Mouse (Mus musculus): ENCODE data around the gene Alk.
A peak's percentile ranks its signal among the peaks of the same experiment; 100 is the strongest.

The Alk gene

DNA sequence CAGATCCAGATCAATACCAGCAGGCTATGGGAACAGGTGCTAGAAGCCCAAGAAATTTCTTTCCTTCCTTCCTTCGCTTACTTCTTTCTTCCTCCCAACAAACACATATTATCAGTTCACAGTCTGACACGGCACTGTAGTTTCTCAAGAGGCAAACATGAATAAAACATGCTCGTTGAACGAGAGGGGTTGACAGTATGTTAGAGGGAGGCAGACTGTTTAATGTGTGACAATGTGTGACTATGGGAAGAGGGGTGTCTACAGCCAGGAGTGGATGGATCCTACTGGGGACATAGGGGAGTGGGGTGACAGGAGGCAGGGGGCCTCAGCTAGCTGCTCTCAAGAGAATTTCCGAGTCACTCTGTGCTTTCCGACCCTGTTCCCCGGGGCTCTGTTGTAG, 573.8 kb downstream of the Alk start:
- no peak for DNase-seq (ENCODE audit: low spot score in 2 of 2)

GRCm38 (mm10) chr17:72023323-72023722, 581.1 kb downstream of the Alk start:
- DNase-seq (ENCODE audit: low spot score in 2 of 2) = no peak

DNA sequence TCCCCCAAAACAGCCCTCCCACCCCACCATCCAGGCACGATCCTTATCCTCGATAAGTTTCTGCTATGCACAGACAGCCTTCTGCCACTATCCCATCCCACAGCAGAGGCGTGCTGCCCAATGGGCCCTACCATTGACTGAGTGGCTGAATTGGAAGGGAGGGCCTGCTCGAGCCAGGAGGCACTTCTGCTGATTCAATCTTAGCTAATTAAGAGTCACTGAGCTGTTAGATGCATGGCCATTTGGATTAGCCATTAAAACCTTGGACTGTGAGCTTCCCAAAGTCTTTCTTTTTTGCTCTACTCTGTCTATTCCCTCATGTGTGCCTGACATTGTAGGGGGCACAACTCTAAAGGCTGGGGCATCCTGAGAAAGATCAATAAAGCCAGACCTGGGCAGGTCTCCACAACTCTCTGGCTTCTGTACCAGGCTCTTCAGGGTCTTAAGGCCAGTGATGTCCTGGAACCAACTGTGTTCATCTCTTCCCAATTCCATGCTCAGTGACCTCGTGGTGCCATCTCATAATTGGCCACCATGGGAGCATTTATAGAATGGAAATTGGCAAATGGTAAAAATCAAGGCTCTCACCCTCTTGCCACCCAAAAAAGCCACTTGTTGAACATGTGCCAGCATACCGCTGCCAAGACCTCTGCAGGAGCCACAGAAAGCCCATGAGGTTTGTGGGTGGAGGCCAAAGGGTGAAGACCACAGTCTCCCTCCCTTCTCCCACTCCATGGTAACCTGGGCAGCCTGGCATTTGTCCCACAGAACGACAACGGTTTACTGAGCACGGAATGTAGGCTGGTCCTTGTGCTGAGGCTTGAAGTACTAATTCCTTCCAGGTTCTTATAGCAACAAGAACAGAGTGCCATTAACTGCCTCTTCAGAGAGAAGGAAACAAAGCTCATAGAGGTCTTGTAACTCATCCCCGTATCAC, 582.4 kb downstream of the Alk start:
- DNase-seq (ENCODE audit: low spot score in 2 of 2) = no peak

DNA sequence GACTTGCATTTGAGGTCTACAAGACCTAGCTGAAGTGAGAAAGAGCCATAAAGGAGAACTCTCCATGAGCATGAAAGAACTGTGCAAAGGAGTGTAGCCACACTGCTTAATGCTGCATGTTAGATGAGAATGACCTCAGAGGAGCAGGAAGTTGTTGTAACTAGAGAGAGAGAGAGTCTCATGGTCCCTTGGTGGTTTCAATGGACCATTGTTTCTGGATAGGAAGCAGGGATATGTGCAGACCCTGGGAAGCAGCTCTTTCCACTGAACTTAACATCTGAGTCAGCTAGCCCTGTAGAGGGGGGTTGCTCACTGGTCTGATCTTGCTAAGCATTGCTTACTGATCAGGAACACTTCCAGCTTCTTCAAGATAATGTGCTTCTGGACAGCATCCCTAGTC, 587.1 kb downstream of the Alk start:
- no peak for DNase-seq (ENCODE audit: low spot score in 2 of 2)

DNA sequence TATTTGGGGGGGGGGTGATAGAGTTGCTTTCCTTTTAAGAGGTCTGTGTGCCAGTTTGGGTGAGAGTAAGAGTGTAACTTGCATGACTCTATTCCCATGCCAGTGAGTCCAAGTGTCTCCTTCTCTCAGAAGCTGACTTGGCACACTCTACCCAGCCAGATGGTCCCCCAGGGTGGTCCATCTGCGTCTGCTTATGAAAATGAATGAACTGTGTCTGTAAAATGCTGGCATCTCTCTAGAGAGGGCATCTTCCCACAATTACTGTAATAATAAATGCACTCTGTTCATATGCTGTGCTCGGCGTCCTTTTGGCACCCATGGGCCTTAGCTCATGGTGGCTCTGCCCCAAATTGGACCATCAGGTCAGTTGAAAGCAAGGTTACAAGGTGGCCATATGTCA, 589.2 kb downstream of the Alk start:
- no peak for DNase-seq (ENCODE audit: low spot score in 2 of 2)

DNA sequence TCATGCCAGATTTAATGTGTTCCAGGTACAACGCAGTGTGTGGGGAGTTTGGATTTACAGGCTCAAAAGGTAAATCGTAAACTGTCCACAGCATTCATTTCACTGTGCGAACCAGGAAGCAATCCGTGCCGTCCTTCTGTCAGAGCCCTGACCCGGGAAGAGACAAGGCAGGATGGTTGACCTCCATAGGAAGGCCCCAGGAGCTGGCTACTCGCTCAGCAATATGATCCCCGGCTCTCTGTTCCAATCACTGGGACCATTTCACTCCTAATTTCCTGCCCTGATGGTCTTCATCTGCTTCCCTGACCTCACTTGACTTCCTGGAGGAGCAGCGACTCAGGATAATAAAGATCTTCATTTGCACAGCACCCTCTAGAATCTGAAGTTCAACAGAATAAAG, 591.7 kb downstream of the Alk start:
- DNase-seq (ENCODE audit: low spot score in 2 of 2) = no peak

GRCm38 (mm10) chr17:72009836-72010235, 594.6 kb downstream of the Alk start:
- DNase-seq (ENCODE audit: low spot score in 2 of 2) = no peak

DNA sequence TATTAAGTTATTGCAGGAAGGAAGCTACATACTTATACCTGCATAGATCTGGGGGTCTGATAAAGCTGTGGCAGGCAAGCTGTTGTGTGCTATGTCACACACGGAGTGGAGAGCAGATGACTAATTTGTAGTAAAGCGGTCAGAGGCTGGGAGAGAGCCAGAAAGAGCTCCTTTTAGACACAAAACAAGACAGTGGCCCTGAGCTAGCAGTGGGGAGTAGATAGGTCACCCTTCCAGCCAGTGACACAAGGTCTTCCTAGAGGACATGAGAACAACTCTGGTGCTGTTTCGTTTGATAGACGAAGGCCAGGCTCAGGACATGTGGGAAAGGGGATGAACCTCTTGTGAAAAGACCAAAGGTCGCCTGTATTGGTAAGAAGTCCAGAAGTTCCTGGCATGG, 596.0 kb downstream of the Alk start:
- DNase-seq (ENCODE audit: low spot score in 2 of 2) = no peak

DNA sequence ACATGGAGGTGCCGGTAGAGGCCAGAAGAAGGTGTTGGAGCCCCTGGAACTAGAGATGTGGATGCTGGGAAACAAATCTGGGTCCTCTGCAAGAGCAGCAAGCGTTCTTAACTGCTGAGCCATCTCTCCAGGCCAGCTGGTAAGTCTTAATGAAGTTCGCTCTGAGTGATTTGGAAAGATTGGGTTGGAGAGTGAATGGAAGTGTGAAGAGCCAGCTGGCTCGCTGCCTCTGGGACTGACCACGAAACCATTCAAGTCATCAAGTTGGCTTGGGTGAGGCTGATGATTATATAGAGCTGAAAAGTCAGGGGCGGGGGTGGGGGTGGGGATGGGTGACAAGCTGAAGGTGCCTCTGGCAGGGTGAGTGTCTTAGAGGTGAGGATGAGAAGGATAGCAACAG, 599.1 kb downstream of the Alk start:
- DNase-seq (ENCODE audit: low spot score in 2 of 2) = no peak

DNA sequence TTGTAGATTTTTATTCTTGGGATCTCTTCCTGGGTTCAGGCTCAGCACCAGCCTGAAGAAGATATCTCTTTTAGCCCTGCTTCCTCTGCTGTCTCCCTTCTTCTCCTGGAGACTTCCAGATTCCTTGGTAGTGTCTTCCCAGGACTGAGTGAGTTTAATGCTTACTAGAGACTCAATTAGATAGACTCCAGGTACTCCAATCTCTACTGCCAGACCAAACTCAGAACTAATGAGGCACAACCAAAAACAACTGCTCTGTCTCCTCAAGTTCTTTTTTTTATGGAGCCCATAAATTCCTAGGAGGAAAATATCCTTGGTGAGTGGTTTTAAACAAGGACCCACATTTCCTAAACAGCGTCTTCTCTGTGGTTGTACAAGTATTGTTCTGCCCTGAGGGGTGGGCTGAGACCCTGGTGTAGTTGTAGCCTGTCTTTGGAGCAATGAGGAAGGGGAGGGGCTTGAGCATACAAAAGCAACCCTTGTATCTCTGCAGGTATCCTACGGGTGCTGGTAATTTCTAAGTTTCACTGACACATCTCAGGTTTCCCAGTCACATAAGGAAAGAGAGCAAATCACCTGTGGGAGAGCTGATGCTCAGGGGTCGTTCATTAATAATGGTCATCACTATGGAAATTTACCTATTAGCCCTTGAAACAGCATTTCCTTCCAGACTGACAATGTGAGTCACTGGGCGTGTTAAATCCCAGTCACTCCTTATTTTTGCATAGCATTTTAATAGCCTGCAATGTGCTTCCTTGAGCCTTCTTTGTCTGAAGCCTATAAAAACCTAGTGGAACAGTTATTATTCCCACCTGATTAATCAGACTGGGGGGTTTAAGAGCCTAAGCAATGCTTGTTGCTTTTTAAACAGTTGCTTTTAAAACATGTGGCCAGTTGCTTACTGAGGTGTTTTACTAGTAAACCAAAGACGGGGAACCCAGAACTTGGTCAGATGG, 604.6 kb downstream of the Alk start:
- no peak for DNase-seq (ENCODE audit: low spot score in 2 of 2)

DNA sequence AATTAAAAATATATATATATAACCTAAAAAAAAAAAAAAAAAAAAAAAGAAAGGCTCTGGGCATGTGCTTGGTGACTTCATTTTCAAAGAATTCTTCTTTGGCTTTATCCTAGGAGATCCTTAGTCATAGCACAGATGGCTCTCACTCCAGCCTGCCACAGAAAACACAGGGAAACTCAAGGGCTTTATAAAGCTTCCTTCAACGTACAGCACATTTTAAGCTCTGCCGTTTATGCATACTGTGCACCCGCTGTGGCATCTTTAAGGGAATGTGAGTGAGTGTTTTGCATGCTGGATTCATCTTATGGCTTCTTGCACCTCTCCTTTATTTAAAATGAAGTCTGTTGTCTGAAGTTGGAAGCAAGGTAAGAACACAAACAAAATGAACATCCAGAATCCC, 606.7 kb downstream of the Alk start:
- no peak for DNase-seq (ENCODE audit: low spot score in 2 of 2)

GRCm38 (mm10) chr17:71995539-71995938, 608.9 kb downstream of the Alk start:
- DNase-seq (ENCODE audit: low spot score in 2 of 2) = no peak

DNA sequence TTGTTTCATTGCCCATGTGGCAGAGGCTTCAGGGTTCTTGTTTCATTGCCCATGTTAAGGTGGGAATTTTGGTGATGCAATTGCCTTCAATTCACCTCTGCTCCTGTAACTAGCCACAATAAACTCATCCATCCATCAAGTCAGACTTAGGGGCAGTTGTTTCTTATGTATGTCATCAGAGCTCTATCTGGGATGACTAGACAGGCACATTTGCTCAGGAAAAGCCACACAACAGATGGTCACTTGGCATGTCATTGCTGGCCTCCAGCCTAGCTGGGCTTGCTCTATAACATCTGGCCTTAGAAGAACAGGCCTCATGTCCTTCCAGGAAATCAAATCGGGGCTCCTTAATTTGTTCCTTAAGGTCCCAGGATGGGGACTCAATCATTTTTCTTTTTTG, 610.3 kb downstream of the Alk start:
- no peak for DNase-seq (ENCODE audit: low spot score in 2 of 2)

DNA sequence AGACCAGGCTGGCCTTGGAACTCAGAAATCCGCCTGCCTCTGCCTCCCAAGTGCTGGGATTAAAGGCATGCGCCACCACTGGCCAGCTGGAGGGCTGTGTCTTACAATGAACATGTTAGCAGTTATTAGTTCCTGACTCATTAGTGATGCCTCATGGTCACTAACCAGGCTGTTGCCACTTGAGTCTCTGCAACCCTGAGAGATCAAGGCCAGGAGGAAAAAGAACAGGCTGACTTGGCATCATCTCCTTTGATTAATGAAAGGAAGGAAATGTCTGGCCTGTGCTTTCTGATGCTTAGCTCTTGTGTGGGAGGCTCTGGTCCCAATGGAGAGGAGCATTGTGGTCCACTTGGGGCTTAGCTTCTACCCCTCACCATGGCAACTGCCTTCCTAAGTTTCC, 611.4 kb downstream of the Alk start:
- DNase-seq (ENCODE audit: low spot score in 2 of 2) = no peak

DNA sequence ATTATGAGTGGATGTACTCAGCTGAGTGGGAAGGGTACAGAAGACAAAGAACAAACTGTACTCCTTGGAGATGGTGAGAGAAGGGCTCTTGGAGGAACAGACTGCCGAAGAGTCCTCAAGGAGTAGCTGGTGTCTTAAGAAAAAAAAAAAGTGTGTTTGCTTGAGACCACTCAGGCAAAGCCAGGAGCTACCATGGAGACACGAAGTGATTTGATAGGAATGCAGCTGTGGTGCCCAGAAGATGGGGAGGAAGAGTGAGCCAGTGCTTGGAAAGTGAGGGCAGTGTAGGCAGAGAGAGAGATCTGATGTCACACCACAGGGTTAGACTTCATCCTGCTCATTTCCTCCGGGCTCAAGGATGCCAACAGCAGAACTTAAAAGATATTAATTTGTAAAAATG, 613.2 kb downstream of the Alk start:
- no peak for DNase-seq (ENCODE audit: low spot score in 2 of 2)

DNA sequence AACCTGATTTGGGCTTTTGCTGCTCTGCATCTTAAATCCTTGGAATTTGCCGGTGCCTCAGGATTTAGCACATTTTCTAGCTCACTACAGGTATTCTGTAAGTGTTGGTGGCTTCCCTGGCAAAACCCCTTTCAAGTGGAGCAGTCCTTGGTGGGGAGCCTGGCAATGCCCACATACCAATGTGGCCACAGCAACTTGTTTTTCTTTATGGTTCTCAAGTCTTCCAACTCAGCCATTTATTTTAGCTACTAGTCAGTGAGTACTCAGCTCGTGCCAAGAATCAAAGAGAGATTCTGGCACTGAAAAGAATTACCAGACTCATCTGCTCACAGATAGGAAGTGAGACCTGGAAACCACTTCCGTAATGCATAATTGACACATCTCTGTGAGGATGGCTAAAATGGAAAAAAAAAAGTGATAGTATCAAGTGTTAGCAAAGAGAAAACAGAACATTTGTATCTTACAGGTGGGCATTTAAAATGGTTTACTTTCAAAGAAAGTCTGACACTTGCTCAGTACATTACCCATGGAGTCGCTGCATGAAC, 614.2 kb downstream of the Alk start:
- DNase-seq (ENCODE audit: low spot score in 2 of 2) = no peak

- no peak for DNase-seq (ENCODE audit: low spot score in 2 of 2)
These were observed 615.5 kb downstream of the Alk start for GRCm38 (mm10) chr17:71988736-71989569.

GRCm38 (mm10) chr17:71986998-71987397, 617.4 kb downstream of the Alk start:
- no peak for DNase-seq (ENCODE audit: low spot score in 2 of 2)

GRCm38 (mm10) chr17:71986456-71986855, 618.0 kb downstream of the Alk start:
- peak in 1 of 2 experiments; percentile 27 for DNase-seq (ENCODE audit: low spot score in 2 of 2)

GRCm38 (mm10) chr17:71981177-71981576, 623.2 kb downstream of the Alk start:
- no peak for DNase-seq (ENCODE audit: low spot score in 2 of 2)

DNA sequence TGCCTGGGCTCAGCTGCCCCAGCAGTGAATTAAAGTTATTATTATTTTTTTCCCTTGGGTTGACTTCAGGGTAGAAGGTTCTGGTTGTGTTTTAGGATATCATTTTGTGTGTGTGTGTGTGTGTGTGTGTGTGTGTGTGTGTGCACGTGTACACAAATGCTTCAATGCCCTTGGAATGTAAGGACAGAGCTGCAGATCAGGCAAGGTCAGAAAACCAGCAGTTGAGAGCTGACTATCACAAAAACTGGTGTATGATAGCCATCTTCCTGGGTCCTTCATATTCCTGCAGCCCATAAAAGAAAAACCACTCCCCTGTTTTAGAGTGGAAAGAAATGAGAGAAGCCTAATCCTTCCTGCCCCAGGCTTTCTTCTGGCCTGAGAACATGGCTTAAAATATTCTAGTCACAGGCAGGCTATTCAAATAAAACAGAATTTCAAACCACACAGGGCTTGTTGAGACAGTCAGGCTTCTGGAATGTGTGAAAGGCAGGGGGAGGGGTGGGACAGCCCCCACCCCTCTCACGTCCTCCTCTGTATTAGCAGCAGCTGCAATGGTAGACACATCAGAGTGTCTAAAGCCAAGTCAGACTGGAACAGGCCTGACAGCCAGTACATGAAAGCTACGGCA, 623.8 kb downstream of the Alk start:
- no peak for DNase-seq (ENCODE audit: low spot score in 2 of 2)
